Mouse (Mus musculus): ENCODE data around the gene Chst1.

Gene Chst1

GRCm38 (mm10) chr2:92599487-92600347, at the start of gene Chst1:
TSS of gene Chst1 (plus strand) at chr2:92599707.
- DNase-seq = peak; percentile 71

DNA sequence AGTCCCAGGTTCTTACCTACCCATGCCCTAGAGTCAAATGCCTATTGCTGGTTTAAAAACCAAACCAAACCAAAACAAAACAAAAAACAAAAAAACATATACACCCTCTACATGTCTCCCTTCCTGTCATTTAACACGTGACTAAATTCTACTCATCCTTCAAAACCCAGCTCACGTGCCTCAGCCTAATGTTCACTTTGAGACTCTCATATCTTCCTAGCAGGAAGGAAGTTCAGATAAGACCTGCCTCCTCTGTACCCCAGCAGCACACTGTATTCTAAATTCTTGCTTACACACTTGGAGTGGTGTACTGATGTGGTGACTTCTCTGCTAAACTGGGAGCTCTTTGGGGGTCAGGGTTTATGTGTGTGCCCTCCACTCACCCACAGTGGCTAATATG, 49.5 kb upstream of the Chst1 start:
- DNase-seq = no peak

DNA sequence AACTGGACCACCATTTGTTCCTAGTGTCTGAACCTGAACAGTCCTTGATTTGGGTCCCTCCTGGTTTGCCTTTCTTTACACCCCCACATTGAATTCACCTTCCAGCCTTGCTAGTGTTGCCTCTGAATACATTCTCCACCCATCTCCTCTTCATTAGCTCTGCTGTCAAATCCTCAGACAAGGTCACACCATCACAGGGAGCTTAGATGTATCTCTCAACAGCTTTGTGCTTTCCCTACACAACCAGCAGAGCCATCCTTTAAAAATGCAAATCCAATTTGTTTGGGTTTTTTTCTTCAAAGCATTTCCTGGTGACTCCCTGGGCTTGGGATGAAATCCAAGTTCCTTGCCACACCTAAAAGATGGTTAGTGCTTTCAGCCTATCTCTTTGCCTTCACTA, 45.0 kb upstream of the Chst1 start:
- DNase-seq = no peak

GRCm38 (mm10) chr2:92562930-92563329, 36.6 kb upstream of the Chst1 start:
- no peak for DNase-seq

DNA sequence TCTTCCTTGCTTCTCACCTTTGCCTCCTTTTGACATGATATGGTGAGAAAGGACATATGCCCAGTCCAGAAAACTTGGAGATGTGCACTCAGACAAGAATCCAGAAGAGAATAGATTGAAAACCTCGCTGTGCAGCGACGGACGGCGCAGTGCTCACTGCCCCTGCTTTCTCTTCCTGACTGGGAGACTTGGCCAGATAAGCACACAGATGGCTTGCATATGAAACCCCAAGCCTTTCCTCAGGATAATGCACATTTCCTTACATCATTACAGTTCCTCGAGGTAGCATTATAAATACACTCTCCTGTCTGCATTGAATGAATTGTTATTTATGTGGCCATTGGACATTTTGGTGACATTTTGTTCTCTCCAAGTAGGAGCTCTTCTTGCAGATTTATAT, 28.9 kb upstream of the Chst1 start:
- no peak for DNase-seq

DNA sequence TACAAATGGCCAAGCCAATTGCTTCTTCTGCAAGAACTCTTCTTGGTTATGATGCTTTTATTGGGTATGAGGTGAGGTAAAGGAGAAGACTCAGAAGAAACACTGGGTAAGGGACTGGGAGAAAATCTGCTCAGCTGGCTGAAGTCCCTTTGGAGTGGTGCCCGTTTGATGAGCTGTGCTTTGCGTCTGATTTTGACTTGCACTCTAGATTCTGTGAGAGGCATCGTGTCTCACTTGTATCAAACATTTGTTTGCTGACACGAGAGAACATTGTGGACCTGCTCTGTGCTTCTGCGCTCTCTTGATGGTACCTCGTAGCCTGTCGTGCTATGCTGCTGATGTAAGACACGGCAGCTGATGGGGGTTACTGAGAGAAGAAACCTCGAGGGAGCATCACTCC, 21.7 kb upstream of the Chst1 start:
- peak; percentile 34 for DNase-seq

DNA sequence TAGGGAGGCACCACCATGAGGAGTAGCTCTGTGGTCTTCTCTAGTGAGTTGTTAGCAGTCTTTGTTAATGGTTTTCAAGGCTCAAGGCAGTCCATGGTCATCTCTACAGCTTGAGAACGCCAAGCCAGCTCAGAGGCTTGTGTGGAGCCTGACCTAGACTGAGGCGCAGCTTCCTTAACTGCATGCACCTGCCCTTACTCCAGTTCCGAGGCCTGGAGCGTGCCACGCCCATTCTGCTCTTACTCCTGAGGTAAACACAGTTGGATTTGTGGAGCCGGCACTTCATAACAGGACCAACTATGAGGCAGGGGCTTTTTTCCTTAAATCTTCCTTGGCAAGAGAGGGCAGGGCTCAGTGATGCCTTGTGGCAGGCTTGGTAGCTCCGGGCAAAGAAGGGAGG, 18.2 kb upstream of the Chst1 start:
- no peak for DNase-seq

GRCm38 (mm10) chr2:92582596-92582995, 16.9 kb upstream of the Chst1 start:
- DNase-seq = no peak

- DNase-seq = no peak
Observed at GRCm38 (mm10) chr2:92587806-92588205, 11.7 kb upstream of the Chst1 start.

DNA sequence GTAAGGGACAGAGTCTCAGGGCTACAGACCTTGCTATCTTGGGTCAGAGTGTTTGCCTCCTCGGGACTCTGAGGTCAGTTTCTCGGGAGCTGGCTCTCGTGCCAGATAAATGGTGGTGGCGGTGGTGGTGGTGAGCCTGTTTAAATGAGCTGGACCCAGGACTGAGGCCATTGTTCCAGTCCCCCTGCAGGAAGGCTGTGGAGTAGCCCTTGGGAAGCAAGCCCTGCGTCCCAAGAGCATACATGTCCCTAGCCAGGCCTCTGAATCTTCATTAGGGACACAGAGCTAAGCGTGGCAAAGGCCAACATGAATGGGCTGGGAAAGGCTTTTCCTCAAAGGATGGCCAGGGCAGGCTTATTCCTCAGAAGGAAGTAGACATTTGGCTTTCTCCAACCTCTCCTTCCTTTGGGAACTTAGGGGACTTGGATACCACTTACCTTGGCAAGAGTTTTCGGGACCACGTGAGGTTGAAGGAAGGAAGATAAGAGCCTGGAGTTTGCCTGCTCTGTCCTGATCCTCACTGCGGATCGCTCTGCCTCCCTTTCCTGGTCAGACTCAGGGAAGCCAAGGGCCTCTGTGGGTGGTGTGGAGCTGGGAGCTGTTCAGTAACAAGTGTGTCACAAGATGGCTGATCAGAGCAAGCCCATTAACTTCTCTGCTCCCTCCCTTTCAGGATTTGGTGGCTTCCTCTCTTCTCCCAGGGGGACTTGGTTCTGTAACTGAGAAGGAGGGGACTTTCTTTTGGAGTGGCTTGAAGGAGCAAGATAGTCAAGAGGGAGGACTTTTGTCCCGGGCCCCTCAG, 4.4 kb upstream of the Chst1 start:
- no peak for DNase-seq

DNA sequence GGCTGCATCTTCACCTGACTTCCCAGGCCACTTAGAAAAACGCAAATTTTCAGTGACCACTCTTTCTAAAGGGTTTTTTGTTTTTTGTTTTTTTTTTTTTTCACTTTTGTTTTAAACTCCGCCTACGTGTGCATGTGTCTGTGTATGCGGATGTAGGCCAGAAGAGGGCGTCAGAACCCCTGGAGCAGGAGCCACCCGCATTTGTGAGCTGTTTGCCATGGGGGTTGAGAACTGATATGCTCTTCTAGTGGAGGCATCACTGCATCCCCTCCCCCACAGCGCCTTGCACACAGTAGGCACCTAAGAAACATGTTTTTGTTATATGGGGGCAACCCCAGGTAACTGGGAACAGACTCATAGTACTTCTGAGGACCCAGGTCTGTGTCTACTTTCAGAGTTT, 2.2 kb upstream of the Chst1 start:
- peak; percentile 62 for DNase-seq

DNA sequence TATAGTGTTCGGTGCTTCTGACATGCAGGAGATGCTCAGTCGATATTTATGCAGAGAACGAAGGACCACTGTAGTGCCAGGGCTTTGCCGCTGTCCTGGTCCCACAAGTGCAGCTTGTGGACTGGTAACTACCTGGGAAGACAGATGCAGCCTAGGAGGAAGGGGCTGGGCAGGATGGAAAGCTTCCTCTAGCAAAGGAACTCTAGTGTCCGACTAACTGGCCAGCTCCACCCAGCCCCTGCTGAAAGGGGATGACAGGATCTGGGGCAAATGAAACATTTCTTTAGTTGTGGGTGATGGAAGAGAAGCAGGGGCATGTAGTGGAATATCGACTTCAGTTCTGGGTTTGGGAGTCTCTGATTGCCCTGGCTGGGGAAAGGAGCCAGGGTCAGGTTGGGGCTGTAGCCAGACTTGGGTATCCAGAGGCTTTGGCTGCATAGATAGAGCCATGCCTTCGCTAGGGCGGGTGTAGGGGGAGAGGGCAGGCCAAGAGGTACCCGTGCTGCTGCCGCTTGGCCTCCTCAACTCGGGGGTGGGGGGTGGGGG, 493 bp upstream of the Chst1 start:
- DNase-seq = peak; percentile 5

DNA sequence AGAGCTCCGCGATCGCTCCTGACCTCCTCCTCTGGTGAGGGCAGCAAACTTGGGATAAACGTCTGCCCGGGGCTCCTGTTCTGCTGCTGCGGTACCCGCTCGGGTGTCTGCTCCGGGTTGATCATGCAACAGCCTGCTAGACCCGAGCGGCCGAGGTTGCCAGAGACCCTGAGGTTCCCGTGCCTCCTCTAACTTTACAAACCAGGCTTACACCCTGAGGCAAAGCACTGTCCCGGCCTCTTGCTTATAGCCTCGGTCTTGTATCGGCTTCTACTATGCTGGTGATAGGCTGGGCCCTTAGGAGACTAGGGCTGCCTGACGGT, 802 bp downstream of the Chst1 start:
- no peak for DNase-seq

DNA sequence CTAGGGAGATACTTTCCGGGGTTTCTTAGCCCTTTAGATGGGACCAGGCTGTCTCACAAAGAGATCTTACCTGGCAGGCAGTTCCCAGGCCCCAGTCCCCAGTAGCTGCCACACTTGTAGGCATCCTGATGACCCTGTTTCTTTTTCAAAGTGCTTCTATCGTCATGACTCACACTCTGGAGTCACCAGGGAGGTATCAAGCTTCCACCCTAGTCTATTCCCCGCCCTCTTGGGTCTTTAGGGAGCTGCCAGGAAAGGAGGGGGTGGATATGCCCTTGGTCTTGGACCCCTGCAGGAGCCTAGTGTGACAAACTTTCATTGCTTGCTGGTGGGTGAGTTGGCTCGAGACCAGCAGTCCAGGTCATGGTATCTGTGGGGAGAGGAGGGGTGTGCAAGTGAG, 1.7 kb downstream of the Chst1 start:
- no peak for DNase-seq

GRCm38 (mm10) chr2:92602073-92602472, 2.6 kb downstream of the Chst1 start:
- no peak for DNase-seq

GRCm38 (mm10) chr2:92603591-92603990, 4.1 kb downstream of the Chst1 start:
- no peak for DNase-seq

DNA sequence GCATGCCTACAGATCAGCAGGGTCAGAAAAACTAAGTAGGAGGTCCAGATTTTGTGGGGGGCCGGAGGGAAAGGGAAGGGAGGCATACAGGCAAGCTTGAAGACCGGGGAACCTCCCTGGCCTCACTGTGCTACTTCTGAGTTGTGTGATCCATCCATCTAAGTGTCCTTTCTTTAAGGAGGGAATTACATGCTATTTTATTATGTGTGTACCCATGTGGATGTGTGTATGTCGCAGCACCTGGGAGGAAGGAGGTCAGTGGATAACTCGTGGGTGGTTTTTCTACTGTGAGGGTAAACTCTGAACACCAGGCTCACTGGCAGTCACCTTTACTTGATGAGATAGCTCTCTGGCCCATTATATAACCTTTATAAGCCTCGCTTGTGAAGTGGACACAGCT, 5.1 kb downstream of the Chst1 start:
- no peak for DNase-seq

DNA sequence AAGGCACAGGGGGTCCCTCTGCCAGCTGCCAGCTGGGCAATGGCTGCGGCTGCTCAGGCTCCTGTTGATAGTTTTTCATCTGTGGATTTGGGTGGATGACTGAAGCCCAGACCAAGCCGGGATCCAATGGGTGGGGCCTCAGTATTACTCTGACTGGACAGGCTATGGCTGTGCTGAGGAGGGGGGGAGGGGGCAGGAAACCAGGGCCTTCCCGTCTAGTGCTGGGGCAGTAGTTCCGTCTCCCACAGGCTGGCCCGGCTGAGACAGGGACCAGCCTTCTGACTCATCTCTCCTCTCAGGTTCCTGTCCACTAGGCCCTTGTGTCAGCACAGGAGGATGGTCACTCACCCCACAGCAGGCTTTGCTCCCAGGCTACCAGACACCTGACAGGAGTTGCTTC, 6.5 kb downstream of the Chst1 start:
- DNase-seq = no peak

- peak; percentile 1 for DNase-seq
Observed at GRCm38 (mm10) chr2:92607153-92607552, 7.6 kb downstream of the Chst1 start.

- peak; percentile 3 for DNase-seq
Observed at GRCm38 (mm10) chr2:92607592-92607991, 8.1 kb downstream of the Chst1 start.

- DNase-seq = peak; percentile 7
Observed at GRCm38 (mm10) chr2:92608013-92608619, 8.6 kb downstream of the Chst1 start.

DNA sequence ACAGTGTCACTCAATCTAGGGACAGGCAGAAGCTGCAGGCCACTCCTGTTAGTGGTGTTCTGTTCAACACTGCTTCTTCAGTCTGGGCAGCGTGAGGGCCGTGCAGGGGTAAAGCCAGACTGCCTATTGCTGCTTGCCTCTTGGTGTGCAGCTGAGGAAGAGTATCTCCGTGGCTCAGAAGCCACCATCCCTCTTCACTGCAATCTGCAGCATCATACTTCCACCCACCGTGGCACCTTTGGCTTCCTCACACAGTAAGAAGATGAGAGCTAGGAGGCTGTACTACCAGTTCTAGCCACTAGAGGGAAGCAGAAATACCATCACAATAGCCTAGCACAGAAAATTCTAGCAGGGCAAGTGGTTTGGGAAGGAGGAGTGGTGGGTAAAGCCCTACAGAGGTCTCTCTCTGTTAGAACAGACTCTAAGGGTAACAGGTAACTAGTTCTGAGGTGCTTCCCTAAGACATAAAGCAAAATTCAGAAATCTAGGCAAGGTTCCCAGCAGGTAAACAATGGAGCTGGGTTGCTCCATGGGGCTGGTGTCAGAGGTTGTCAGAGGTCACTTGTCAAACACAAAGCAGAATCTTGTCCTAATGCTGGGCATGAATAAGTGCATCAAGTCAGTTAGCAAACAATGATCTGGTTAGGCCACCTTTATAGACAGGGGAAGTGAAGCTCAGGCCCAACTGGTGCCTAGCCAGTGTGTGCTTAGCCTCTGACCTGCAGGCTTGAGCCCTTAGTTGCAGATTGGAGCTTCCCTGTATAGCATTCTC, 9.5 kb downstream of the Chst1 start:
- peak; percentile 54 for DNase-seq
